Mouse (Mus musculus): ENCODE results near the gene Fam178b.

- no peak for TF ChIP-seq CTCF (conservative IDR thresholded peaks at IDR 0.05; ENCODE audit: low read length)
- no peak for TF ChIP-seq NANOG (IDR thresholded peaks at IDR 0.05; ENCODE audit: borderline replicate concordance, low read length)
These were observed 105.8 kb downstream of the Fam178b start for GRCm38 (mm10) chr1:36576991-36577675.

Data from E14TG2a.4 (cell line).